Mouse (Mus musculus): ENCODE results near the gene Sbno2. TPM values are rescaled to one million over a fixed set of nuclear protein-coding genes. Genes with fewer than 3 reads are reported as not detected.
A peak's percentile ranks its signal among the peaks of the same experiment; 100 is the strongest.

Sbno2 gene
- polyA plus RNA-seq, 1 experiment from 2014 or later = 10.7 TPM

GRCm38 (mm10) chr10:80144159-80144558 lies 38.8 kb upstream of the Sbno2 start:
- Histone ChIP-seq H3K9ac (ENCODE audit: low read length) (no peak overlapping the region; the same call in 1 of the 2 replicates), H3K4me2 (replicated peaks; ENCODE audit: low read depth) (no peak overlapping the region), H3K36me3 (ENCODE audit: control insufficient read depth, insufficient read depth, low read length) (peaks cover 10% of the 10 kb centered on the region; the same call in 1 of the 2 replicates), H3K4me3 (ENCODE audit: low read depth, low read length) (no peak overlapping the region), H3K4me1 (replicated peaks; ENCODE audit: control insufficient read depth, insufficient read depth) (peaks cover 8% of the 10 kb centered on the region; the same call in 1 of the 2 replicates), H3K27ac (replicated peaks) (no peak overlapping the region), H3K9me3 (ENCODE audit: control insufficient read depth, low read length) (no peaks in the 10 kb centered on the region), H3K27me3 (ENCODE audit: control insufficient read depth, insufficient read depth, low read length) (no peaks in the 10 kb centered on the region)
- DNase-seq (ENCODE audit: low spot score) (no peak), ATAC-seq (ENCODE audit: low FRiP score, low TSS enrichment) (no peak)
- WGBS = 83% methylated on average over 12 of the region's 12 CpGs
- TF ChIP-seq EP300 (optimal IDR thresholded peaks at IDR 0.05) (no peak), CTCF (IDR thresholded peaks at IDR 0.05; ENCODE audit: low read depth) (no peak)

DNA sequence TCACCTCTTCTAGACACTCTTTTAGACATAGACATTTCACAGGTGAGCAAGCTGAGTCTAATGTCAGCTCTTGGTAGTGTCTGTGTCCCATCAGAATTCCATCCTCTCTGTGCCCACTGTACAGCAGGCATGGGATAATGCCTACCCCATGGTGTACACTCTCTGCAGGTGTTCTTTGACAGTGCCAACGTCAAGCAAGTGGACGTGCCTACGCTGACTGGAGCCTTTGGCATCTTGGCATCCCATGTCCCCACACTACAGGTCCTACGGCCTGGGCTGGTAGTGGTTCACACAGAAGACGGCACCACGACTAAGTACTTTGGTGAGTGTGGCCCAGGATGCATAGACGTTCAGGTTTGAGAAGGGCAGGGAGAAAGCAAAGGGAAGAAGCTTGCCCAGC lies 38.3 kb upstream of the Sbno2 start:
- TF ChIP-seq CTCF (IDR thresholded peaks at IDR 0.05; ENCODE audit: low read depth) (no peak), EP300 (optimal IDR thresholded peaks at IDR 0.05) (no peak)
- Histone ChIP-seq H3K9me3 (ENCODE audit: control insufficient read depth, low read length) (no peaks in the 10 kb centered on the region), H3K27ac (replicated peaks) (no peak overlapping the region), H3K27me3 (ENCODE audit: control insufficient read depth, insufficient read depth, low read length) (no peaks in the 10 kb centered on the region), H3K9ac (ENCODE audit: low read length) (no peak overlapping the region), H3K4me2 (replicated peaks; ENCODE audit: low read depth) (no peak overlapping the region), H3K4me1 (replicated peaks; ENCODE audit: control insufficient read depth, insufficient read depth) (peaks cover 8% of the 10 kb centered on the region; the same call in 1 of the 2 replicates), H3K4me3 (ENCODE audit: low read depth, low read length) (no peak overlapping the region), H3K36me3 (ENCODE audit: control insufficient read depth, insufficient read depth, low read length) (peaks cover 10% of the 10 kb centered on the region; the same call in 1 of the 2 replicates)
- 91% methylated on average over 7 of the region's 7 CpGs for WGBS
- no peak for ATAC-seq (ENCODE audit: low FRiP score, low TSS enrichment)
- DNase-seq (ENCODE audit: low spot score) = no peak

- Histone ChIP-seq H3K9ac (ENCODE audit: low read length) (peak overlapping the region; percentile 89), H3K4me2 (replicated peaks; ENCODE audit: low read depth) (peak overlapping the region; percentile 80), H3K4me3 (ENCODE audit: low read depth, low read length) (peak overlapping the region; percentile 75), H3K36me3 (ENCODE audit: control insufficient read depth, insufficient read depth, low read length) (peaks cover 10% of the 10 kb centered on the region; the same call in 1 of the 2 replicates), H3K27ac (replicated peaks) (peak overlapping the region; percentile 93), H3K27me3 (ENCODE audit: control insufficient read depth, insufficient read depth, low read length) (no peaks in the 10 kb centered on the region), H3K9me3 (ENCODE audit: control insufficient read depth, low read length) (no peaks in the 10 kb centered on the region), H3K4me1 (replicated peaks; ENCODE audit: control insufficient read depth, insufficient read depth) (peaks cover 8% of the 10 kb centered on the region; the same call in 1 of the 2 replicates)
- DNase-seq (ENCODE audit: low spot score) (peak; percentile 72), ATAC-seq (ENCODE audit: low FRiP score, low TSS enrichment) (no peak; the same call in none of the 2 replicates)
- peak; percentile 0; the same call in 1 of the 2 replicates for TF ChIP-seq CTCF (IDR thresholded peaks at IDR 0.05; ENCODE audit: low read depth)
- no peak for TF ChIP-seq EP300 (optimal IDR thresholded peaks at IDR 0.05)
- under 1% methylated on average over 15 of the region's 15 CpGs for WGBS
These were observed 37.2 kb upstream of the Sbno2 start for GRCm38 (mm10) chr10:80142530-80142925.

DNA sequence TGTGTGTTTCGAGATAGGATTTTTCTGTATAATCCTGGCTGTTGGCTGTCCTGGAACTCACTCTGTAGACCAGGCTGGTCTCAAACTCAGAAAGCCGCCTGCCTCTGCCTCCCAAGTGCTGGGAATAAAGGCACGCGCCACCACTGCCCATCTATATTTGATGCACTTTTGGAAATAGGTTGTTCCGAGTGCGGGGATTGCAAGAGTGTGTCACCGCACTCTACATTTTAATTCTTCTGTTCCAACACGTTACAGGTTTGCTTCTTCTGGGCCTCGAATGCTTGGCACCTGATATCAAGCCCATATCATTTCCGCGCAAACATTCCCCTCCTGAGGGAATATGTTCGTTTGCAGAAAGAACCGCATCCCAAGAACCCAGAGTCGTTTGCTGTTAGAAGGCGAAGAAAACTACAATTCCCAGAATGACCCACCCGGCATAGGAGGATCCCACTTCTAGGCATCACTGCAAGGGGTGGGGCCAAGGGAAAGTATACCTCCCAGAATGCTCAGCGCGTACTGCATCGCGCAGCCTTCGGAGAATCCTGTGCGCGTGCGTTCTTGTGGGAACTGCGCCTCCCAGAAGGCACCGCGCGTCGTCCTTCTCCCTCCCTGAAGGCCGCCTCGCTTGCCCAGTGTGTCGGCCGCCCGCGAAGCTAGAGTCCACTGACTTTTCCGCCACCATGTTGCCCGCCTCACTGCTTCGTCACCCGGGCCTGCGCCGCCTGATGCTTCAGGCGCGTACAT lies 36.6 kb upstream of the Sbno2 start:
- Histone ChIP-seq H3K27me3 (ENCODE audit: control insufficient read depth, insufficient read depth, low read length) (no peaks in the 10 kb centered on the region), H3K9ac (ENCODE audit: low read length) (peak overlapping the region; percentile 89), H3K4me1 (replicated peaks; ENCODE audit: control insufficient read depth, insufficient read depth) (peaks cover 8% of the 10 kb centered on the region; the same call in 1 of the 2 replicates), H3K4me2 (replicated peaks; ENCODE audit: low read depth) (peak overlapping the region; percentile 80), H3K36me3 (ENCODE audit: control insufficient read depth, insufficient read depth, low read length) (peaks cover 10% of the 10 kb centered on the region; the same call in 1 of the 2 replicates), H3K27ac (replicated peaks) (peak overlapping the region; percentile 93), H3K4me3 (ENCODE audit: low read depth, low read length) (peak overlapping the region; percentile 75), H3K9me3 (ENCODE audit: control insufficient read depth, low read length) (no peaks in the 10 kb centered on the region)
- ATAC-seq (ENCODE audit: low FRiP score, low TSS enrichment) = peak; percentile 84
- WGBS = under 1% methylated on average over 43 of the region's 43 CpGs
- TF ChIP-seq CTCF (IDR thresholded peaks at IDR 0.05; ENCODE audit: low read depth) = peak; percentile 17; the same call in 1 of the 2 replicates
- peak; percentile 65 for TF ChIP-seq EP300 (optimal IDR thresholded peaks at IDR 0.05)
- peak; percentile 97 for DNase-seq (ENCODE audit: low spot score)

GRCm38 (mm10) chr10:80141243-80141642 lies 35.9 kb upstream of the Sbno2 start:
- ATAC-seq (ENCODE audit: low FRiP score, low TSS enrichment) = peak; percentile 75
- peak; percentile 95 for DNase-seq (ENCODE audit: low spot score)
- peak overlapping the region; percentile 75; the same call in 1 of the 2 replicates for H3K4me3 ChIP-seq (ENCODE audit: low read depth, low read length)
- no peaks in the 10 kb centered on the region for H3K9me3 ChIP-seq (ENCODE audit: control insufficient read depth, low read length)
- TF ChIP-seq EP300 (optimal IDR thresholded peaks at IDR 0.05) (no peak), CTCF (IDR thresholded peaks at IDR 0.05; ENCODE audit: low read depth) (peak; percentile 78)
- H3K27me3 ChIP-seq (ENCODE audit: control insufficient read depth, insufficient read depth, low read length) = no peaks in the 10 kb centered on the region
- peak overlapping the region; percentile 43; the same call in 1 of the 2 replicates for H3K9ac ChIP-seq (ENCODE audit: low read length)
- peaks cover 10% of the 10 kb centered on the region; the same call in 1 of the 2 replicates for H3K36me3 ChIP-seq (ENCODE audit: control insufficient read depth, insufficient read depth, low read length)
- H3K4me1 ChIP-seq (replicated peaks; ENCODE audit: control insufficient read depth, insufficient read depth) = peaks cover 8% of the 10 kb centered on the region; the same call in 1 of the 2 replicates
- peak overlapping the region; percentile 49 for H3K4me2 ChIP-seq (replicated peaks; ENCODE audit: low read depth)
- WGBS = under 1% methylated on average over 29 of the region's 29 CpGs
- H3K27ac ChIP-seq (replicated peaks) = peak overlapping the region; percentile 93

Measured in stomach, postnatal 0 days (tissue).